Mouse (Mus musculus) hindbrain, embryonic 13.5 days (tissue): ENCODE measurements at regions not wholly inside any gene's neighbourhood (a gene's known extent, or its start where the extent isn't known, plus 50 kb on each side); places are given as distances from the start of the nearest gene placed in this dataset.

ENCODE experiments used
- ATAC-seq: fragments of 200-750 bp; cut with Nextera tagmentation; 2 replicates; pipeline ENCODE4 v1.8.0; 2017; ENCODE audit warnings: moderate TSS enrichment; ENCODE audit not compliant: low FRiP score
- H3K27ac ChIP-seq: fragments of 300-500 bp; sonication (generic); 2 replicates; pipeline ENCODE4 v1.5.1; 2015; ENCODE audit warnings: inconsistent platforms, mild to moderate bottlenecking, moderate library complexity
- H3K27me3 ChIP-seq: fragments of 300-500 bp; sonication (generic); 2 replicates; pipeline ENCODE4 v1.6.1; 2015; ENCODE audit warnings: mild to moderate bottlenecking, inconsistent platforms
- H3K36me3 ChIP-seq: fragments of 300-500 bp; sonication (generic); 2 replicates; pipeline ENCODE4 v1.6.1; 2015; ENCODE audit warnings: mild to moderate bottlenecking, inconsistent platforms
- H3K4me1 ChIP-seq: fragments of 300-500 bp; sonication (generic); replicated peaks from 2 replicates; pipeline ENCODE4 v1.6.1; 2015; ENCODE audit warnings: inconsistent platforms
- H3K4me2 ChIP-seq: fragments of 300-500 bp; sonication (generic); 2 replicates; pipeline ENCODE4 v1.6.1; 2015; ENCODE audit warnings: inconsistent platforms, mild to moderate bottlenecking, moderate library complexity
- H3K4me3 ChIP-seq: fragments of 300-500 bp; sonication (generic); 2 replicates; pipeline ENCODE4 v1.5.1; 2015; ENCODE audit warnings: mild to moderate bottlenecking, inconsistent platforms
- H3K9ac ChIP-seq: fragments of 300-500 bp; sonication (generic); 2 replicates; pipeline ENCODE4 v1.6.1; 2015; ENCODE audit warnings: mild to moderate bottlenecking, inconsistent platforms
- H3K9me3 ChIP-seq: fragments of 300-500 bp; sonication (generic); 2 replicates; pipeline ENCODE4 v1.6.1; 2016; ENCODE audit warnings: inconsistent platforms
- WGBS: fragments of 180-500 bp; shearing (Covaris S2); methylation state at CpG from one replicate; pipeline ENCODE4 v1.1.7; 2015; 5-methylcytosine and 5-hydroxymethylcytosine counted together

GRCm38 (mm10) chr4:97357958-97358357 is 175.0 kb upstream of the Gm10192 start:
- H3K4me1 ChIP-seq, result 0 out of 2 replicates have a peak, but pooled peaks cover 2% of the 10 kb centered on the region
- H3K27me3 ChIP-seq, result no peaks in the 10 kb centered on the region
- no peaks in the 10 kb centered on the region for H3K9me3 ChIP-seq
- no peaks in the 10 kb centered on the region for H3K36me3 ChIP-seq
- no peak overlapping the region for H3K4me2 ChIP-seq
- H3K27ac ChIP-seq, result no peak overlapping the region
- WGBS, result 72% methylated on average over 1 of the region's 1 CpGs
- no peak for ATAC-seq
- H3K4me3 ChIP-seq, result no peak overlapping the region
- no peak overlapping the region for H3K9ac ChIP-seq

GRCm38 (mm10) chr4:97346799-97347198 is 163.8 kb upstream of the Gm10192 start:
- H3K4me1 ChIP-seq, result no peaks in the 10 kb centered on the region
- H3K27me3 ChIP-seq, result no peaks in the 10 kb centered on the region
- WGBS, result 75% methylated on average over 3 of the region's 3 CpGs
- H3K9ac ChIP-seq, result no peak overlapping the region
- H3K27ac ChIP-seq, result no peak overlapping the region
- no peaks in the 10 kb centered on the region for H3K9me3 ChIP-seq
- H3K4me3 ChIP-seq, result no peak overlapping the region
- no peaks in the 10 kb centered on the region for H3K36me3 ChIP-seq
- ATAC-seq, result no peak
- no peak overlapping the region for H3K4me2 ChIP-seq

DNA sequence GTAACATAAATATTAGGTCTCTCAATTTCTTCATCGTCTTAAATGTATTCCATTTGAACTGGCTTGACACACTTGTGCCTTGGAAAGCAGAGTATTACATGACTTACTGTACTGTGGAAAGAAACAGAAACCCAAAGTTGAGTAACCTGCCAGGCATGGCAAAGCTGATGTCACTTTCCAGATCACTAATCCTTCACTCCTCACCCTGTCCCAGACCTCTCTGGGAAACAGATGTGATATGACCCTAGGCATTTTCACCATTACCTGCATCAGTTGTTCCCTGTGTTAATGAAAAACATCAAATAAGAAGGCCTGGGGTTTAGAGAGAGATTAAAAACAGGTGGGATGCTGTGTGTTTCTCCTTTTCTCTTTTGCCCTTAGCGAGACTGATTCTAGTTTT is 161.4 kb upstream of the Gm10192 start:
- 79% methylated on average over 2 of the region's 2 CpGs for WGBS
- no peaks in the 10 kb centered on the region for H3K4me1 ChIP-seq
- no peak overlapping the region for H3K9ac ChIP-seq

DNA sequence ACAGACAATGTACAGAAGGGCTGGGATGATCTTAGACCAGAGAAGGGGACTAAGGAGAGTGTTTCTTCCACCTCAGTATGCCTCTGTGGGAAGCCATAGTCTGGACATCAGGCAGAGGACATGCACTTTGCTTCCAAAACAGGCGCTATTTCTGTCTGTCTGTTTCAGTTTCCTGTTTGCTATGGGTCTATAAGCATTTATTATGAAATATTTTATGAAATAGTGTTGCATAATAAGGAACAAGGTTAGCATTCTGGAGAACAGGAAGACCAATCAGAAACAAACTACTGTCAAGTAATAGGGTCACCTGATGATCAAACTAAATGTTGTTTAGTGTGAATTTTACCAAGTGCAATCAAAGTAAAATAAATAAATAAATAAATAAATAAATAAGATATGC is 160.4 kb upstream of the Gm10192 start:
- 94% methylated on average over 1 of the region's 1 CpGs for WGBS
- Histone ChIP-seq H3K27me3 (no peaks in the 10 kb centered on the region), H3K4me1 (no peaks in the 10 kb centered on the region), H3K9ac (no peak overlapping the region), H3K36me3 (no peaks in the 10 kb centered on the region), H3K4me3 (no peak overlapping the region), H3K9me3 (no peaks in the 10 kb centered on the region), H3K4me2 (no peak overlapping the region), H3K27ac (no peak overlapping the region)
- no peak for ATAC-seq

More for the DNA sequence above, 161.4 kb upstream of the Gm10192 start:
- Histone ChIP-seq H3K4me2 (no peak overlapping the region), H3K9me3 (no peaks in the 10 kb centered on the region), H3K36me3 (no peaks in the 10 kb centered on the region), H3K27me3 (no peaks in the 10 kb centered on the region), H3K4me3 (no peak overlapping the region), H3K27ac (no peak overlapping the region)
- ATAC-seq, result no peak
